Mouse (Mus musculus) heart, embryonic 12.5 days (tissue): ENCODE results near the gene Abcd2. TPM values are rescaled to one million over a fixed set of nuclear protein-coding genes. Genes with fewer than 3 reads are reported as not detected.

Source experiments
- ATAC-seq: fragments of 200-750 bp; cut with Nextera tagmentation; 2 replicates; pipeline ENCODE4 v1.8.0; 2017; ENCODE audit warnings: moderate TSS enrichment, moderate library complexity; ENCODE audit not compliant: insufficient number of reproducible peaks, low FRiP score
- H3K27ac ChIP-seq: fragments of 300-500 bp; sonication (generic); 2 replicates; pipeline ENCODE4 v1.5.1; 2016; ENCODE audit warnings: mild to moderate bottlenecking, moderate library complexity; ENCODE audit not compliant: poor library complexity, severe bottlenecking
- H3K27me3 ChIP-seq: fragments of 300-500 bp; sonication (generic); replicated peaks from 2 replicates; pipeline ENCODE4 v1.6.1; 2016; ENCODE audit warnings: mild to moderate bottlenecking, moderate library complexity
- H3K36me3 ChIP-seq: fragments of 300-500 bp; sonication (generic); 2 replicates; pipeline ENCODE4 v1.6.1; 2016; ENCODE audit warnings: mild to moderate bottlenecking, moderate library complexity
- H3K4me1 ChIP-seq: fragments of 300-500 bp; sonication (generic); replicated peaks from 2 replicates; pipeline ENCODE4 v1.6.1; 2016; ENCODE audit warnings: mild to moderate bottlenecking
- H3K4me2 ChIP-seq: fragments of 300-500 bp; sonication (generic); 2 replicates; pipeline ENCODE4 v1.6.1; 2016; ENCODE audit warnings: mild to moderate bottlenecking, moderate library complexity
- H3K4me3 ChIP-seq: fragments of 300-500 bp; sonication (generic); 2 replicates; pipeline ENCODE4 v1.5.1; 2016; ENCODE audit warnings: mild to moderate bottlenecking
- H3K9ac ChIP-seq: fragments of 300-500 bp; sonication (generic); 2 replicates; pipeline ENCODE4 v1.6.1; 2016; ENCODE audit warnings: mild to moderate bottlenecking, moderate library complexity
- H3K9me3 ChIP-seq: fragments of 300-500 bp; sonication (generic); replicated peaks from 2 replicates; pipeline ENCODE4 v1.6.1; 2016; ENCODE audit warnings: mild to moderate bottlenecking, moderate library complexity
- WGBS: fragments of 180-500 bp; shearing (Covaris S2); methylation state at CpG from one replicate; pipeline ENCODE4 v1.1.7; 2016; 5-methylcytosine and 5-hydroxymethylcytosine counted together
- polyA plus RNA-seq: library from polyadenylated mRNA; unstranded; fragments of >200 nt; fragmentation: Nextera tagmentation; extraction: Ambion mirVana; gene quantifications from 2 replicates; pipeline ENCODE4 v1.2.1, GENCODE M21; 2016

The Abcd2 gene
- 0.92 and 1.1 TPM in 2 replicates for polyA plus RNA-seq

GRCm38 (mm10) chr15:91191412-91192222 is at the start of gene Abcd2:
Abcd2 (minus strand) TSS chr15:91191799.
- peak; percentile 86; the same call in 1 of the 2 replicates for ATAC-seq
- WGBS, result under 1% methylated on average over 22 of the region's 22 CpGs
- peak within 1 kb of the TSS; percentile 74 for H3K27ac ChIP-seq
- H3K27me3 ChIP-seq, result no peaks in the 10 kb centered on the region
- H3K9me3 ChIP-seq, result no peaks in the 10 kb centered on the region
- H3K4me3 ChIP-seq, result peak within 1 kb of the TSS; percentile 61
- peak within 1 kb of the TSS; percentile 67 for H3K9ac ChIP-seq
- peak within 1 kb of the TSS; percentile 75 for H3K4me2 ChIP-seq
- H3K36me3 ChIP-seq, result no peaks in the 10 kb centered on the region
- peaks cover 5% of the 10 kb centered on the region for H3K4me1 ChIP-seq

- H3K9me3 ChIP-seq, result no peaks in the 10 kb centered on the region
- H3K27me3 ChIP-seq, result no peaks in the 10 kb centered on the region
- H3K9ac ChIP-seq, result no peak overlapping the region
- H3K36me3 ChIP-seq, result no peaks in the 10 kb centered on the region
- H3K4me1 ChIP-seq, result no peaks in the 10 kb centered on the region
- ATAC-seq, result no peak
- H3K4me3 ChIP-seq, result no peak overlapping the region
- 82% methylated on average over 3 of the region's 3 CpGs for WGBS
- H3K27ac ChIP-seq, result no peak overlapping the region
- no peak overlapping the region for H3K4me2 ChIP-seq
These were observed 49.2 kb upstream of the Abcd2 start for GRCm38 (mm10) chr15:91240683-91241335.

- no peak overlapping the region for H3K4me2 ChIP-seq
- H3K4me1 ChIP-seq, result no peaks in the 10 kb centered on the region
- no peak for ATAC-seq
- H3K4me3 ChIP-seq, result no peak overlapping the region
- 78% methylated on average over 5 of the region's 5 CpGs for WGBS
- H3K27ac ChIP-seq, result no peak overlapping the region
- no peaks in the 10 kb centered on the region for H3K27me3 ChIP-seq
- H3K9me3 ChIP-seq, result no peaks in the 10 kb centered on the region
- no peak overlapping the region for H3K9ac ChIP-seq
- H3K36me3 ChIP-seq, result no peaks in the 10 kb centered on the region
These were observed 45.7 kb upstream of the Abcd2 start for GRCm38 (mm10) chr15:91237294-91237693.

GRCm38 (mm10) chr15:91206518-91206917 is 14.9 kb upstream of the Abcd2 start:
- H3K9me3 ChIP-seq, result no peaks in the 10 kb centered on the region
- no peaks in the 10 kb centered on the region for H3K27me3 ChIP-seq
- no peak overlapping the region for H3K4me2 ChIP-seq
- 85% methylated on average over 5 of the region's 5 CpGs for WGBS
- no peak overlapping the region for H3K27ac ChIP-seq
- H3K36me3 ChIP-seq, result no peaks in the 10 kb centered on the region
- H3K4me3 ChIP-seq, result no peak overlapping the region
- no peaks in the 10 kb centered on the region for H3K4me1 ChIP-seq
- no peak for ATAC-seq
- no peak overlapping the region for H3K9ac ChIP-seq

GRCm38 (mm10) chr15:91203521-91203920 is 11.9 kb upstream of the Abcd2 start:
- H3K27me3 ChIP-seq, result no peaks in the 10 kb centered on the region
- no peaks in the 10 kb centered on the region for H3K36me3 ChIP-seq
- H3K9ac ChIP-seq, result no peak overlapping the region
- no peaks in the 10 kb centered on the region for H3K4me1 ChIP-seq
- H3K9me3 ChIP-seq, result no peaks in the 10 kb centered on the region
- 85% methylated on average over 3 of the region's 3 CpGs for WGBS
- ATAC-seq, result no peak
- no peak overlapping the region for H3K4me3 ChIP-seq
- H3K27ac ChIP-seq, result no peak overlapping the region
- H3K4me2 ChIP-seq, result no peak overlapping the region

GRCm38 (mm10) chr15:91202486-91202885 is 10.9 kb upstream of the Abcd2 start:
- H3K4me3 ChIP-seq, result no peak overlapping the region
- WGBS, result 87% methylated on average over 1 of the region's 1 CpGs
- no peaks in the 10 kb centered on the region for H3K4me1 ChIP-seq
- H3K27ac ChIP-seq, result no peak overlapping the region
- H3K36me3 ChIP-seq, result no peaks in the 10 kb centered on the region
- H3K9ac ChIP-seq, result no peak overlapping the region
- no peak for ATAC-seq
- no peak overlapping the region for H3K4me2 ChIP-seq
- H3K9me3 ChIP-seq, result no peaks in the 10 kb centered on the region
- H3K27me3 ChIP-seq, result no peaks in the 10 kb centered on the region

GRCm38 (mm10) chr15:91200833-91201232 is 9.2 kb upstream of the Abcd2 start:
- no peaks in the 10 kb centered on the region for H3K9me3 ChIP-seq
- no peaks in the 10 kb centered on the region for H3K27me3 ChIP-seq
- H3K4me3 ChIP-seq, result no peak overlapping the region
- no peak for ATAC-seq
- 79% methylated on average over 1 of the region's 1 CpGs for WGBS
- no peak overlapping the region for H3K4me2 ChIP-seq
- no peaks in the 10 kb centered on the region for H3K4me1 ChIP-seq
- no peak overlapping the region for H3K27ac ChIP-seq
- no peaks in the 10 kb centered on the region for H3K36me3 ChIP-seq
- no peak overlapping the region for H3K9ac ChIP-seq

GRCm38 (mm10) chr15:91199256-91199905 is 7.8 kb upstream of the Abcd2 start, which contains the start of gene CN725425:
CN725425 (plus strand) TSS chr15:91199494.
- Histone ChIP-seq H3K27ac (no peak within 1 kb of the TSS), H3K4me3 (no peak within 1 kb of the TSS), H3K9ac (no peak within 1 kb of the TSS), H3K4me1 (no peaks in the 10 kb centered on the region), H3K27me3 (no peaks in the 10 kb centered on the region), H3K4me2 (no peak within 1 kb of the TSS), H3K36me3 (no peaks in the 10 kb centered on the region), H3K9me3 (no peaks in the 10 kb centered on the region)
- ATAC-seq, result no peak; the same call in 1 of the 2 replicates
- 86% methylated on average over 30 of the region's 30 CpGs for WGBS

- H3K27me3 ChIP-seq, result no peaks in the 10 kb centered on the region
- H3K36me3 ChIP-seq, result no peaks in the 10 kb centered on the region
- WGBS, result 11% methylated on average over 7 of the region's 7 CpGs
- H3K9ac ChIP-seq, result peak overlapping the region; percentile 67
- H3K9me3 ChIP-seq, result no peaks in the 10 kb centered on the region
- H3K4me3 ChIP-seq, result peak overlapping the region; percentile 61
- peaks cover 5% of the 10 kb centered on the region for H3K4me1 ChIP-seq
- peak; percentile 15; the same call in 1 of the 2 replicates for ATAC-seq
- H3K4me2 ChIP-seq, result peak overlapping the region; percentile 75
- peak overlapping the region; percentile 74 for H3K27ac ChIP-seq
These were observed 612 bp upstream of the Abcd2 start for GRCm38 (mm10) chr15:91192223-91192598.

- no peak overlapping the region for H3K9ac ChIP-seq
- H3K27me3 ChIP-seq, result no peaks in the 10 kb centered on the region
- 58% methylated on average over 17 of the region's 17 CpGs for WGBS
- no peak overlapping the region for H3K27ac ChIP-seq
- no peaks in the 10 kb centered on the region for H3K36me3 ChIP-seq
- H3K4me2 ChIP-seq, result peak overlapping the region; percentile 75
- no peaks in the 10 kb centered on the region for H3K9me3 ChIP-seq
- no peak for ATAC-seq
- H3K4me3 ChIP-seq, result peak overlapping the region; percentile 61
- H3K4me1 ChIP-seq, result peaks cover 5% of the 10 kb centered on the region
These were observed 936 bp downstream of the Abcd2 start for GRCm38 (mm10) chr15:91190519-91191207.
